Mouse (Mus musculus): ENCODE results near the gene Tmtc2.

DNA sequence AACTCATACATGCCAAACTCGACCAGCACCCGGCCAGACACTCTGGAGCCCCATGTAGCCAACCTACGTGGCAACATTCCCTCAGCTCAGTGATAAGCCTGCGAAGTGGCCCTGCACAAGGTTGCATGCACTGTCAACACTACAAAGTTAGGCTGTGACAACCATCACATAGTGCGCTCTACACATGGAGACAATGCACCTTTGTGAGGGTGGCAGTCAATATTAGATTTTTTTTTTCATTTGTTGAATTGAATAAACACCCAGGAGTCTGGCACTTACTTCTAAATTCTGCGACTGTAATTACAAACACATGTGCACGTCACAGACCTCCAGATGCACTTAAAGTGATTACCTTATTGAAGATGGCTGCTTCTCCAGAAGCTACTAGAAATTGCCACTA, 41.5 kb downstream of the Tmtc2 start:
- TF ChIP-seq POLR2A (IDR thresholded peaks at IDR 0.05; ENCODE audit: extremely low read depth, insufficient read depth, low read length) (no peak), CTCF (IDR thresholded peaks at IDR 0.05; ENCODE audit: low read depth, low read length) (no peak)
